Mouse (Mus musculus): Measurements from ENCODE around the gene Mdm2.

- no peak for TF ChIP-seq POLR2A (IDR thresholded peaks at IDR 0.05; ENCODE audit: borderline replicate concordance, extremely low read depth, insufficient read depth, insufficient read length, poor library complexity, severe bottlenecking)
- no peak for TF ChIP-seq CTCF (IDR thresholded peaks at IDR 0.05; ENCODE audit: borderline replicate concordance, extremely low read depth, insufficient read depth, insufficient read length)
These were observed 58.8 kb downstream of the Mdm2 start for GRCm38 (mm10) chr10:117651587-117652377.
